Mouse (Mus musculus): ENCODE data around the gene Elf4.
"Not testable (repeated sequence)": the region's sequence is repeated elsewhere in the genome, so short reads cannot be mapped to it uniquely, and the experiment has no call there.

Elf4 gene

GRCm38 (mm10) chrX:48436082-48436481, 26.9 kb downstream of the Elf4 start:
- not testable (repeated sequence) for DNase-seq (ENCODE audit: low spot score)

GRCm38 (mm10) chrX:48435477-48435900, 27.4 kb downstream of the Elf4 start:
- no peak for DNase-seq (ENCODE audit: low spot score)

GRCm38 (mm10) chrX:48434251-48434650, 28.7 kb downstream of the Elf4 start:
- DNase-seq (ENCODE audit: low spot score), result no peak

GRCm38 (mm10) chrX:48433527-48433899, 29.4 kb downstream of the Elf4 start:
- DNase-seq (ENCODE audit: low spot score), result no peak

GRCm38 (mm10) chrX:48432599-48433526, 30.1 kb downstream of the Elf4 start:
- no peak for DNase-seq (ENCODE audit: low spot score)

- no peak for DNase-seq (ENCODE audit: low spot score)
Observed at GRCm38 (mm10) chrX:48429538-48429937, 33.4 kb downstream of the Elf4 start.

GRCm38 (mm10) chrX:48429100-48429499, 33.8 kb downstream of the Elf4 start:
- no peak for DNase-seq (ENCODE audit: low spot score)

- no peak for DNase-seq (ENCODE audit: low spot score)
Observed at GRCm38 (mm10) chrX:48428642-48429041, 34.3 kb downstream of the Elf4 start.

- DNase-seq (ENCODE audit: low spot score), result no peak
Observed at GRCm38 (mm10) chrX:48428241-48428640, 34.7 kb downstream of the Elf4 start.

- DNase-seq (ENCODE audit: low spot score), result no peak
Observed at GRCm38 (mm10) chrX:48425280-48425679, 37.7 kb downstream of the Elf4 start.

GRCm38 (mm10) chrX:48424583-48424982, 38.3 kb downstream of the Elf4 start:
- DNase-seq (ENCODE audit: low spot score), result peak; percentile 24

- DNase-seq (ENCODE audit: low spot score), result no peak
Observed at GRCm38 (mm10) chrX:48423671-48424070, 39.3 kb downstream of the Elf4 start.

- peak; percentile 78 for DNase-seq (ENCODE audit: low spot score)
Observed at GRCm38 (mm10) chrX:48422986-48423385, 39.9 kb downstream of the Elf4 start.

- DNase-seq (ENCODE audit: low spot score), result no peak
Observed at GRCm38 (mm10) chrX:48418417-48418816, 44.5 kb downstream of the Elf4 start.

- no peak for DNase-seq (ENCODE audit: low spot score)
Observed at GRCm38 (mm10) chrX:48414291-48414690, 48.6 kb downstream of the Elf4 start.

- DNase-seq (ENCODE audit: low spot score), result no peak
Observed at GRCm38 (mm10) chrX:48412629-48413028, 50.3 kb downstream of the Elf4 start.

GRCm38 (mm10) chrX:48410388-48410776, 52.5 kb downstream of the Elf4 start:
- no peak for DNase-seq (ENCODE audit: low spot score)

- peak; percentile 80 for DNase-seq (ENCODE audit: low spot score)
Observed at GRCm38 (mm10) chrX:48409611-48410387, 53.1 kb downstream of the Elf4 start.

GRCm38 (mm10) chrX:48405141-48405540, 57.8 kb downstream of the Elf4 start:
- DNase-seq (ENCODE audit: low spot score), result no peak

GRCm38 (mm10) chrX:48399994-48400393, 62.9 kb downstream of the Elf4 start:
- DNase-seq (ENCODE audit: low spot score), result no peak

GRCm38 (mm10) chrX:48389380-48389779, 73.6 kb downstream of the Elf4 start:
- DNase-seq (ENCODE audit: low spot score), result no peak

GRCm38 (mm10) chrX:48385927-48386326, 77.0 kb downstream of the Elf4 start:
- no peak for DNase-seq (ENCODE audit: low spot score)

- DNase-seq (ENCODE audit: low spot score), result peak; percentile 27
Observed at GRCm38 (mm10) chrX:48383643-48384042, 79.3 kb downstream of the Elf4 start.
